Mouse (Mus musculus) R1 (cell line): ENCODE measurements around the gene Gsn.

Source experiments
- DNase-seq: peaks from one replicate; pipeline ENCODE4 v3.0.0-alpha.2; 2018; ENCODE audit warnings: low read depth, low spot score

Gsn gene

GRCm38 (mm10) chr2:35278371-35279210 lies 22.4 kb downstream of the Gsn start:
- no peak for DNase-seq

GRCm38 (mm10) chr2:35280001-35280400 lies 23.8 kb downstream of the Gsn start:
- no peak for DNase-seq

GRCm38 (mm10) chr2:35282214-35282613 lies 26.0 kb downstream of the Gsn start:
- peak; percentile 50 for DNase-seq

- DNase-seq = peak; percentile 45
Observed at GRCm38 (mm10) chr2:35283997-35284396, 27.8 kb downstream of the Gsn start.

GRCm38 (mm10) chr2:35285209-35285608 lies 29.0 kb downstream of the Gsn start:
- no peak for DNase-seq

- no peak for DNase-seq
Observed at GRCm38 (mm10) chr2:35287017-35287620, 30.9 kb downstream of the Gsn start.

GRCm38 (mm10) chr2:35288758-35289635 lies 32.8 kb downstream of the Gsn start:
- peak; percentile 71 for DNase-seq

GRCm38 (mm10) chr2:35291856-35292255 lies 35.7 kb downstream of the Gsn start:
- peak; percentile 72 for DNase-seq

GRCm38 (mm10) chr2:35292700-35293099 lies 36.5 kb downstream of the Gsn start:
- no peak for DNase-seq

GRCm38 (mm10) chr2:35293291-35293690 lies 37.1 kb downstream of the Gsn start:
- DNase-seq = no peak

- peak; percentile 82 for DNase-seq
Observed at GRCm38 (mm10) chr2:35297703-35298332, 41.6 kb downstream of the Gsn start.

- DNase-seq = no peak
Observed at GRCm38 (mm10) chr2:35299437-35299836, 43.3 kb downstream of the Gsn start.

GRCm38 (mm10) chr2:35302049-35302885 lies 46.1 kb downstream of the Gsn start:
- no peak for DNase-seq

GRCm38 (mm10) chr2:35308166-35308565 lies 52.0 kb downstream of the Gsn start:
- no peak for DNase-seq

GRCm38 (mm10) chr2:35309906-35310493 lies 53.8 kb downstream of the Gsn start:
- DNase-seq = no peak

GRCm38 (mm10) chr2:35314300-35314699 lies 58.1 kb downstream of the Gsn start:
- no peak for DNase-seq

- no peak for DNase-seq
Observed at GRCm38 (mm10) chr2:35317604-35318003, 61.4 kb downstream of the Gsn start.

- DNase-seq = no peak
Observed at GRCm38 (mm10) chr2:35318405-35318804, 62.2 kb downstream of the Gsn start.

- no peak for DNase-seq
Observed at GRCm38 (mm10) chr2:35320399-35320798, 64.2 kb downstream of the Gsn start.

- no peak for DNase-seq
Observed at GRCm38 (mm10) chr2:35322404-35323164, 66.4 kb downstream of the Gsn start.
